Mouse (Mus musculus) olfactory bulb, adult 2 months (tissue): ENCODE measurements around the gene 1600002K03Rik. TPM values are rescaled to one million over a fixed set of nuclear protein-coding genes. Genes with fewer than 3 reads are reported as not detected.
"Not testable (repeated sequence)": the region's sequence is repeated elsewhere in the genome, so short reads cannot be mapped to it uniquely, and the experiment has no call there.

Source experiments
- H3K27ac ChIP-seq: fragments of 200-500 bp; 2 replicates; pipeline ENCODE4 v1.5.1; 2012; ENCODE audit warnings: low read depth, low read length; ENCODE audit not compliant: insufficient read depth
- H3K4me1 ChIP-seq: fragments of 200-500 bp; 2 replicates; pipeline ENCODE4 v1.6.1; 2012; ENCODE audit warnings: low read length; ENCODE audit not compliant: control insufficient read depth, insufficient read depth
- H3K4me3 ChIP-seq: fragments of 200-500 bp; 2 replicates; pipeline ENCODE4 v1.5.1; 2012; ENCODE audit warnings: mild to moderate bottlenecking, low read depth, low read length, moderate library complexity; ENCODE audit not compliant: insufficient read depth
- CTCF ChIP-seq: fragments of 200-500 bp; IDR thresholded peaks from 2 replicates; pipeline ENCODE4 v1.5.1; 2012; ENCODE audit warnings: low read depth, mild to moderate bottlenecking, low read length, moderate library complexity; ENCODE audit not compliant: insufficient read depth
- POLR2A ChIP-seq: fragments of 200-500 bp; IDR thresholded peaks from 2 replicates; pipeline ENCODE4 v1.6.1; 2012; ENCODE audit warnings: mild to moderate bottlenecking, low read depth, low read length, moderate library complexity; ENCODE audit not compliant: insufficient read depth
- WGBS: fragments of 180-500 bp; shearing (Covaris S2); methylation state at CpG from one replicate; pipeline ENCODE4 v1.1.7; 2018; 5-methylcytosine and 5-hydroxymethylcytosine counted together
- polyA plus RNA-seq: library from polyadenylated mRNA; stranded (reverse); fragments of >200 nt; gene quantifications from 2 replicates; pipeline ENCODE4 v1.2.4, GENCODE M21; 2012; ENCODE audit warnings: low replicate concordance; ENCODE audit not compliant: missing spikeins, insufficient read depth, insufficient read length

The 1600002K03Rik gene
- polyA plus RNA-seq, 1 experiment = not detected

- TF ChIP-seq CTCF (peak; percentile 64; the same call in 1 of the 2 replicates), POLR2A (no peak)
- WGBS = 58% methylated on average over 3 of the region's 3 CpGs
- Histone ChIP-seq H3K4me3 (no peak overlapping the region), H3K4me1 (no peaks in the 10 kb centered on the region), H3K27ac (no peak overlapping the region)
These were observed 26.8 kb downstream of the 1600002K03Rik start for GRCm38 (mm10) chr10:80199440-80200008.

GRCm38 (mm10) chr10:80200485-80200884 is 27.7 kb downstream of the 1600002K03Rik start:
- Histone ChIP-seq H3K27ac (no peak overlapping the region), H3K4me1 (no peaks in the 10 kb centered on the region), H3K4me3 (no peak overlapping the region)
- TF ChIP-seq POLR2A (no peak), CTCF (no peak)
- 86% methylated on average over 6 of the region's 6 CpGs for WGBS

GRCm38 (mm10) chr10:80204055-80204454 is 31.3 kb downstream of the 1600002K03Rik start:
- WGBS = 27% methylated on average over 7 of the region's 7 CpGs
- no peak for TF ChIP-seq CTCF
- H3K4me1 ChIP-seq = peaks cover 5% of the 10 kb centered on the region
- no peak overlapping the region for H3K27ac ChIP-seq
- no peak overlapping the region for H3K4me3 ChIP-seq

- TF ChIP-seq CTCF = no peak
- no peak for TF ChIP-seq POLR2A
- WGBS = 88% methylated on average over 1 of the region's 1 CpGs
- Histone ChIP-seq H3K27ac (no peak overlapping the region), H3K4me1 (peaks cover 5% of the 10 kb centered on the region), H3K4me3 (no peak overlapping the region)
These were observed 34.5 kb downstream of the 1600002K03Rik start for GRCm38 (mm10) chr10:80207201-80207600.

- 77% methylated on average over 10 of the region's 10 CpGs for WGBS
- TF ChIP-seq CTCF (no peak), POLR2A (no peak)
- H3K4me3 ChIP-seq = no peak overlapping the region
- H3K4me1 ChIP-seq = peaks cover 5% of the 10 kb centered on the region
- H3K27ac ChIP-seq = no peak overlapping the region
These were observed 34.9 kb downstream of the 1600002K03Rik start for GRCm38 (mm10) chr10:80207676-80208075.

- no peak overlapping the region for H3K4me3 ChIP-seq
- 90% methylated on average over 4 of the region's 4 CpGs for WGBS
- TF ChIP-seq CTCF = no peak
- no peak for TF ChIP-seq POLR2A
- H3K4me1 ChIP-seq = peaks cover 5% of the 10 kb centered on the region
- no peak overlapping the region for H3K27ac ChIP-seq
These were observed 35.5 kb downstream of the 1600002K03Rik start for GRCm38 (mm10) chr10:80208248-80208647.

GRCm38 (mm10) chr10:80208841-80209371 is 36.2 kb downstream of the 1600002K03Rik start:
- no peak overlapping the region for H3K4me3 ChIP-seq
- no peak overlapping the region for H3K27ac ChIP-seq
- 15% methylated on average over 24 of the region's 24 CpGs for WGBS
- no peak for TF ChIP-seq CTCF
- H3K4me1 ChIP-seq = peaks cover 5% of the 10 kb centered on the region

GRCm38 (mm10) chr10:80211547-80212103 is 38.9 kb downstream of the 1600002K03Rik start:
- H3K27ac ChIP-seq, H3K4me3 ChIP-seq, H3K4me1 ChIP-seq: not testable (repeated sequence)
- WGBS = 83% methylated on average over 7 of the region's 7 CpGs

GRCm38 (mm10) chr10:80215048-80215772 is 42.5 kb downstream of the 1600002K03Rik start:
- no peak overlapping the region for H3K27ac ChIP-seq
- no peaks in the 10 kb centered on the region for H3K4me1 ChIP-seq
- TF ChIP-seq CTCF (no peak), POLR2A (no peak)
- H3K4me3 ChIP-seq = no peak overlapping the region
- 61% methylated on average over 16 of the region's 16 CpGs for WGBS
